10 mouse cellular contexts compared by ENCODE assay signal in the genomic region with DNA sequence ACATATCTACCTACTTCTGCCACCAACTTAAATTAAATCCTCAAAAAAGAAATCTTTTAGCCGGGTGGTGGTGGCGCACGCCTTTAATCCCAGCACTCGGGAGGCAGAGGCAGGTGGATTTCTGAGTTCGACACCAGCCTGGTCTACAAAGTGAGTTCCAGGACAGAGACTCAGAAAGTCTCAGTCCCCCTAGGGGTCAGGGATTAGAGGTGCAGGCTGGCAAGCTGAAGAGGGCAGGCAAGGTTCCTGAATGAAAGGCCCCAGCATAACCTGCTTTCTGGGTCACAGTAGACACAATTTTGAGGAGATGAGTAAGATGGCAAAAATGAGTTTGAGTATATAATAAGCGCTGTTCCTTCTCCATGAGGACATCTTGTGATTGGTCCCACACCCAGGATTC. TPM values are rescaled to one million over a fixed set of nuclear protein-coding genes. Genes with fewer than 3 reads are reported as not detected.
DNase-seq lines count a peak whose midpoint lies in the region; ATAC-seq and TF ChIP-seq lines count a peak whose summit lies in the region.
"Had no signal": no experiment of that assay in that cellular context is flagged by ENCODE, and none has a peak within 500 bp of the region (broad histone marks: within the 10 kb centered on the region; RNA-seq: fewer than 3 reads in every experiment).

No protein-coding gene starts in this region.

- H3K27ac ChIP-seq in gastrocnemius, adult 2 months: no peak overlapping the region
- H3K27ac ChIP-seq in spleen, adult 2 months (ENCODE audit: insufficient read depth, low read length): no peak overlapping the region
- H3K27ac ChIP-seq: macrophage had no signal

- TF ChIP-seq POLR2A in spleen, adult 2 months (IDR thresholded peaks at IDR 0.05; ENCODE audit: low read depth, low read length): no peak

- no peak overlapping the region for H3K4me3 ChIP-seq in gastrocnemius, adult 2 months
- H3K4me3 ChIP-seq in spleen, adult 2 months (ENCODE audit: extremely low read depth, insufficient read depth, insufficient read length): no peak overlapping the region

- intact Hi-C loops in gastrocnemius, adult 2 months (cut with DNase I): no loop called here

- DNase-seq in gastrocnemius, adult 2 months: no peak
- DNase-seq in gastrocnemius, adult 8-10 months (ENCODE audit: low spot score in 2 of 2): no peak
- DNase-seq in spleen, adult 2 months (ENCODE audit: low read depth in 1 of 2, low spot score in 2 of 2): peak in 1 of 2 experiments; percentile 18
- DNase-seq in spleen, postnatal 4 days (ENCODE audit: low spot score in 2 of 2): no peak
- peak; percentile 46 for DNase-seq in thymus, postnatal 25 days
- DNase-seq in frontal cortex, postnatal 14 days (ENCODE audit: low spot score in 2 of 2): no peak
- DNase-seq in cerebellum, adult 9-10 months: no peak

- H3K36me3 ChIP-seq in spleen, adult 2 months (ENCODE audit: control insufficient read depth, insufficient read depth, low read length): peaks cover 23% of the 10 kb centered on the region; the same call in 1 of the 2 replicates

- 94% methylated on average over 6 of the region's 6 CpGs for WGBS in spleen, adult 2 months

- ATAC-seq in hematopoietic stem cell, adult 5-6 weeks (replicated peaks in 1 of 2; ENCODE audit: insufficient read depth in 1 of 2, low FRiP score in 2 of 2, low TSS enrichment in 1 of 2, low read depth in 1 of 2, poor library complexity in 2 of 2, severe bottlenecking in 2 of 2): peak; percentile 41 to 56; a peak in 2 of 4 replicates
- ATAC-seq: intestine, embryonic 16.5 days had no signal

- no peaks in the 10 kb centered on the region for H3K27me3 ChIP-seq in spleen, adult 2 months (ENCODE audit: control insufficient read depth, insufficient read depth, low read length)

- H3K4me1 ChIP-seq in spleen, adult 2 months (ENCODE audit: control insufficient read depth, insufficient read depth, insufficient read length): no peaks in the 10 kb centered on the region

- peak; percentile 51 for TF ChIP-seq CTCF in gastrocnemius, adult 2 months (IDR thresholded peaks at IDR 0.05)
- TF ChIP-seq CTCF in spleen, adult 2 months (IDR thresholded peaks at IDR 0.05; ENCODE audit: extremely low read depth, insufficient read depth, insufficient read length, insufficient replicate concordance): peak; percentile 27; the same call in 1 of the 2 replicates

RNA-seq across cellular contexts. Expression of gene Btbd6, which starts 9.1 kb away (rescaled TPM):
- 10 to 100 TPM; 13.3 to 20.6 TPM for total RNA-seq in gastrocnemius, adult 2 months (2021)
- total RNA-seq in gastrocnemius, adult 8-10 months (2022): 10 to 100 TPM; 18.6 to 23.6 (median 21.7) TPM
- 22.3 and 61.1 TPM in 2 replicates for polyA plus RNA-seq in spleen, adult 2 months (2012; rRNA removed)
- 6.0 and 7.8 TPM in 2 replicates for total RNA-seq in hematopoietic stem cell, adult 5-6 weeks (2017)

RNA-seq across cellular contexts. Expression of gene Brf1, which starts 15.2 kb away (rescaled TPM):
- total RNA-seq in gastrocnemius, adult 2 months (2021): 10 to 100 TPM; 20.8 to 21.5 TPM
- total RNA-seq in gastrocnemius, adult 8-10 months (2022): 10 to 100 TPM; 13.8 to 18.9 (median 18.4) TPM
- 127 and 186 TPM in 2 replicates for polyA plus RNA-seq in spleen, adult 2 months (2012; rRNA removed)
- 58.6 and 75.9 TPM in 2 replicates for total RNA-seq in hematopoietic stem cell, adult 5-6 weeks (2017)

RNA-seq across cellular contexts. Expression of gene Pacs2, which starts 29.0 kb away (rescaled TPM):
- 10 to 100 TPM; 35.9 to 41.0 TPM for total RNA-seq in gastrocnemius, adult 2 months (2021)
- 10 to 100 TPM; 32.6 to 36.9 (median 36.3) TPM for total RNA-seq in gastrocnemius, adult 8-10 months (2022)
- 29.1 and 38.6 TPM in 2 replicates for polyA plus RNA-seq in spleen, adult 2 months (2012; rRNA removed)
- 12.9 and 14.5 TPM in 2 replicates for total RNA-seq in hematopoietic stem cell, adult 5-6 weeks (2017)

RNA-seq across cellular contexts. Expression of gene Nudt14, which starts 43.4 kb away (rescaled TPM):
- total RNA-seq in gastrocnemius, adult 2 months (2021): 1 to 10 TPM; 5.4 to 7.9 TPM
- 1 to 10 TPM; 5.2 to 8.8 (median 7.5) TPM for total RNA-seq in gastrocnemius, adult 8-10 months (2022)
- polyA plus RNA-seq in spleen, adult 2 months (2012; rRNA removed): 25.4 and 28.8 TPM in 2 replicates
- 17.9 and 21.9 TPM in 2 replicates for total RNA-seq in hematopoietic stem cell, adult 5-6 weeks (2017)

RNA-seq across cellular contexts. Expression of gene Jag2, which starts 55.8 kb away (rescaled TPM):
- total RNA-seq in gastrocnemius, adult 2 months (2021): 10 to 100 TPM; 20.3 to 30.2 TPM
- total RNA-seq in gastrocnemius, adult 8-10 months (2022): 10 to 100 TPM; 22.3 to 31.0 (median 26.7) TPM
- polyA plus RNA-seq in spleen, adult 2 months (2012; rRNA removed): 7.8 and 8.6 TPM in 2 replicates
- total RNA-seq in hematopoietic stem cell, adult 5-6 weeks (2017): 17.8 and 28.7 TPM in 2 replicates
